Mouse (Mus musculus) kidney, adult 8-10 months (tissue): ENCODE results near the gene Shld1.

ENCODE experiments used
- DNase-seq, 2 experiments: peaks; one replicate each; pipeline ENCODE4 v3.0.0; 2022

The Shld1 gene

DNA sequence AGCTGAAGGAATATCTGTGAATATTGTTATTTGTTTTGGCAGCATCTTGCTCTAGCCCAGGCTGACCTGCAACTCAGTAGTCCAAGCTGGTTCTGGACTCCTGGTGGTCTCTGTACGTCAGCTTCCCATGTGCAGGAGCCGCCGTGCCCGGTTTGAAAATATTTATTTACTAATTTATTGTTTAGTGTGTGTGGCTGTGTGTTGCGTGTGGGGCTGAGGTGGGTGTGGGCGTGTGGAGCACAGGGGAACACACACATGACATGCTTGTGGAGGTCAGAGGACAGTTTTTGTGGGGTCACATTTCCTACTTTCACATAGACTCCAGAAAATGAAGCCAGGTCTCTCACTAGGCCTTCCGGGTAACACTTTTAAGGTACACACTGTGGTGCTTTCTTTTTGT is 37.8 kb downstream of the Shld1 start:
- no peak for DNase-seq

DNA sequence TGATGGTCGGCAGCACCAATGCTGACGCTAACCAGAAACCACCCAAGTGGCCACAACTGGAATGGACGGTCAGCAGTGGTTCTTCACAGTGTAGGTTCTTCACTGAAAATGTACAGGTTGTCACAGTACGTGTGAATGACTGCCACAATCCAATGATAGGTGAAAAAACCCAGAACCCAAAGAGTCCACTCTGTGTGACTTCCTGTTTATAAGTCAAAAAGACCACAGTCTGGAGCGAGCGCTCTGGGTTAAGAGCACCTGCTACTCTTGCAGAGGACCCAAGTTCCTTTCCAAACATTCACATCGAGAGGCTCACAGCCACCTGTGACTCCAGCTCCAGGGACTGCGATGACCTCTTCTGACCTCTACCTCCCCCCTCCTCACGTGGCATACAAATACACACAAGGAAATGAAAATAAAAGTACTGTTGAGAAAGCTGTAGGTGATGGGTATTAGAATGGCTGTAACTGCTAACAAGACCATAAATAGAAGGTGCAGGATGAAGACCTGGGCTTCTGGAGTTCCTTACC is 38.7 kb downstream of the Shld1 start:
- DNase-seq, result no peak

GRCm38 (mm10) chr2:132726156-132726555 is 39.4 kb downstream of the Shld1 start:
- no peak for DNase-seq

- peak; percentile 21 to 69 for DNase-seq
Measured at GRCm38 (mm10) chr2:132732940-132733339, 46.2 kb downstream of the Shld1 start.

GRCm38 (mm10) chr2:132733603-132734573 is 47.2 kb downstream of the Shld1 start:
- no peak for DNase-seq

DNA sequence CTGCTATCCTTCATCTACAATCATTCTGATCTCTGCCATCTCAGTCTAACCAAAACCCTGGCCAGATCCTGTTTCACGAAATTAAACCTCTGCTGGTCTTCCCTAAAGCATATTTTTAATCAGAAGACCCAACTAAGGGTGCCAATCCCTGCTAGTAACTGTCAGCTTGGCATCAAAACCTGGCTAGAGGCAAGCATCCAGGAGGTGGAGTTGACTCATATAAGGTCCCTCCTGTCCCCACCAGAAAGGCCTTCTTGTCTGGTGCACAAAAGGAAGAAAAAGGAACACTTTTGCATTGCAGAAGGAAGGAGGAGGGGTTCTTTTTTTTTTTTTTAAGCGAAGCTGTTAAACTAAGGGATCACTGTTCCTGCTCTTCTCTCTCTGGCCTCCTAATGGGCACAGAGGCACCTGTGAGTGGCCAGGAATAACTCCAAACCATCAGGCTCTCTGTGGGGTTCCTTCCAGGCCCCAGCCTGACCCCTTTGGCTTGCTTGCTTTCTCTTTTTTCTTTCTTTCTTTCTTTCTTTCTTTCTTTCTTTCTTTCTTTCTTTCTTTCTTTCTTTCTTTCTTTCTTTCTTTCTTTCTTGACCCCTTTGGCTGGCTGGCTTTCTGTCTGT is 52.2 kb downstream of the Shld1 start:
- no peak for DNase-seq

DNA sequence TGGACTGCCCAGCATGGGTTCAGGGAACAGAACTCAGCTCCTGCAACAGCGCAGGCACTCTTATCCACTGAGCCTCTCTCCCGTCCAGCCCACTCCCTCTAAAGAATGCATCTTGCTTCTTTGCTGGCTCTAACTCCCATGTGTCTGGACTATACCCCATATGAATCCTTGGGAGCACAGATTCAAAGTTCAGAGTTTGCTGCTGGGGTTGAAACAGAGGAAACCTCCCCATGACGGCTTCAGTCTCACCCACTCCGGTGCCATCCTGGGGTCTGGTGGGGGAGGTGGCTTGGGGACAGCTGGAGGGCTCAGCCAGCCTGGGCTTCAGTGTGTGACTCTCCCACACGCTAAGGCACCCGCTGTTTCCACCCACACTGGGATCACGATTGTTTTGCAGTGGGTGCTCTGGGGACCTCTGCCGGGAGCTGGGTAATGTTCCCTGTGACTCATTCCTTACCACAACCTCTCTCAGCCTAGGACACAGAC is 55.2 kb downstream of the Shld1 start:
- DNase-seq, result peak; percentile 26 to 38

- no peak for DNase-seq
Measured at GRCm38 (mm10) chr2:132744866-132745265, 58.1 kb downstream of the Shld1 start.

GRCm38 (mm10) chr2:132746108-132746507 is 59.4 kb downstream of the Shld1 start:
- DNase-seq, result no peak

DNA sequence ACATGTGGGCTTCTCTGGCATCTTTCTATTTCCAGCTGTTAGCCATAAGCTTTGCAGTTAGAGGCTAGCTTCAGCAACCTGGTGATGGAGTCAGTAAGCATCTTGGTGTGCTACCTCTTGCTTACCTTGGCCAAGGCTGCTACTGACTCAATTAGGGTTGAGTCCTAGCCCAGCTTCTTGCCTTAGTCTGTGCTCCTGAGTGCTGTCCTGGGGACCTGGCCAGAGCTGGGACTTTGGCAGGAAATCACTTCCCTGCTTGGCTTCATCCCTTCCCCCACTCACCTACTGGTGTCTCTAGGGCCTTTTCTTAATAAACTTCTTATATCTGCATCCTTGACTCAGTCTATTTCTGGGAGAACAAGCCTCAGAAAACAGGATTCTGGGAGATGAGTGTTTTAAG is 64.0 kb downstream of the Shld1 start:
- DNase-seq, result no peak

DNA sequence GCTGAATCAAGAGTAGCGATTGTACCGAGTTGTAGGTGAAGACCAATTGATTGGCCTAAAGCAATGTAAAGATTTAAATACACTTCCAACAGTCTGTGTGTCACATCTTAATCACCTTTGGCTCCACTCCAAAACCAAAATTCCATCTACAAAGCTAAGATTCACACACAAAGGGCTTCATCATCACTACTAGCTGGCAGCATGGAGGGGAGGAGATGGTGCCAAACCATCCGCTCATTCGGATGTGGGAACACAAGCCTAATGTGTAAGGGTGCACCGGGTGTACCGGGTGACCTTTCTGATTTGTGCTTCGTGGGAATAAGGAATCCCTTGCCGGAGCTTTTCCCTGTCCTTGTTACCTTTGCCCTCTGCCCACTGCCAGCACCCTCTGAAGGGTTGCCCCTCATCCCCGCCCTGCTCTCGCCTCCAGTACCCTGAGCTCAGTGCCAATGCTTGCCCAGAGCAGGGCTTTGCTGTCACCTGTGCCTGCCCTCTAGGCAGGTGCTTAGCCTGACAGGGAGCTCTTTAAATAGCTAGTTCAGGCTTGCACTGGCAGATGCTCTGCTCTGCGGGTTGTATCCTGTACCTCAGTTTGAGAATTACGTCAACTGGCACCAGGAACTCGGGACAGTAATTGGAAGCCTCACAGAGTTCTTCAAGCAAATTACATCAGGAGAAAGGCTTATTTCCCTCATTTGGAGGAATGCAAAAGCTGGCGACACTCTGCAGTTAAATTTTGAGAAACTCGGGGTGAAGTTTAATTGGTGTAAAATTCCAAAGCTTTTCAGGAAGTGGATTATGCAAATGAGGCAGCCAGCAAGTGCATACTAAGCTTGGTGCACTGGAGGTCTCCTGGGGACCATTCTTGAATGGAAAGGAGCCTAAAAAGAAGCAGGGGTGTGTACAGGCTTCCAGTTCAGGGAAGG is 64.7 kb downstream of the Shld1 start:
- DNase-seq, result no peak

DNA sequence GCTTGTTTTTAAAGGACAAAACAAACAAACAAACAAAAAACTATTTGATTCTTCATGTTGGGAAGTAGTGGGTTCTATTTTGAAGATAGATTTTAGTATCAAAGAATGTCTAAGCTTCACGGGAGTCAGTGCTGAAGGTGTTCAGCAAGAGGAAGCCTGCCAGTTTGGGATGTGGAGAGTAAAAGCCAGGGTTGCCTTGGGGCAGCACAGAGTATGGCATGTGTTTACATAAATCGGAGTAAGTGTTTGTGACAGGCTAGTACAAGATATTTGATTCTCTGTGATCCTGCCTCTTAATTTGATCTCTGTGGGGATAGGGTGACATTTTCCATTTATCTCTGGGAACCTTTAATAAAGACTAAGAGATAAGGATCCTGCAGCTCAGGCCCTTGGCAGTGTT is 65.7 kb downstream of the Shld1 start:
- no peak for DNase-seq

DNA sequence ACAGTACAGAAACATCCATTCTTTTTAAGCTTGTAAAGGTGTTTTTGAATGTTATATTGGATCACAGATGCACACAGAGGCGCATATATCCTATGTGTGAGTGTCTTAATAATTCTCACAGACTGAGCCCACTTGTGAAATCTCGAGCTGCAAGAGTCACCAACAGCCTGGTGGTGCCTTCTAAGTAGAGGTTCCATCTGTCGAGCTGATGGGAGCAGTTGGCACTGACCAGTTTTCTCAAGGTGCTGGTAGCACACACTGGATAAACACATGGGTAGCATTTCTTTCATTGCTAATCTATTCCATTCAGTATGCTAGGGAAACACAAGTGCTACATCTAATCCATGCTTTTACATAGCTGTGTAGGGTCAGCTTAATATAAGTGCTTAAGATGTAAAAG is 66.4 kb downstream of the Shld1 start:
- no peak for DNase-seq

- DNase-seq, result no peak
Measured at GRCm38 (mm10) chr2:132757911-132758310, 71.2 kb downstream of the Shld1 start.

DNA sequence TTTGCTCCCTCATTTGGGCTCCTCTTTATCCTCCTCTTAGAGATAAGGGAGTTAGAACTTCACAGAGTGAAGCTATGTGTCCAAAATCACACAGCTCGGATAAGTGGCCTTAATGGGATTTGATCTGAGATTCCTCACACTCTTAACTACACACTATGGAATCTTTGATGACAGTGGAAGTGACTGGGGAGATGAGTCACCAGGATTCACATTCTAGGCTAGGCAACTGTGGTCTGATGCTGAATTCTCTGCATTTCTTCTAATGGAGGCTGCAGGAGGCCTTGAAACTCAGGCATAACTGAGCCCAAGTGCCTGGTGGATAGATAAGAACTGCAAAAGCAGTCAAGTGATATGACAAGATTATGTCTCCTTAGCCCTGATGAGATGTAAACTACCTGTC is 84.1 kb downstream of the Shld1 start:
- DNase-seq, result no peak

GRCm38 (mm10) chr2:132780978-132781377 is 94.2 kb downstream of the Shld1 start, which contains the start of gene Chgb:
Gene Chgb, plus strand, starts transcription at chr2:132781278.
- DNase-seq, result no peak

DNA sequence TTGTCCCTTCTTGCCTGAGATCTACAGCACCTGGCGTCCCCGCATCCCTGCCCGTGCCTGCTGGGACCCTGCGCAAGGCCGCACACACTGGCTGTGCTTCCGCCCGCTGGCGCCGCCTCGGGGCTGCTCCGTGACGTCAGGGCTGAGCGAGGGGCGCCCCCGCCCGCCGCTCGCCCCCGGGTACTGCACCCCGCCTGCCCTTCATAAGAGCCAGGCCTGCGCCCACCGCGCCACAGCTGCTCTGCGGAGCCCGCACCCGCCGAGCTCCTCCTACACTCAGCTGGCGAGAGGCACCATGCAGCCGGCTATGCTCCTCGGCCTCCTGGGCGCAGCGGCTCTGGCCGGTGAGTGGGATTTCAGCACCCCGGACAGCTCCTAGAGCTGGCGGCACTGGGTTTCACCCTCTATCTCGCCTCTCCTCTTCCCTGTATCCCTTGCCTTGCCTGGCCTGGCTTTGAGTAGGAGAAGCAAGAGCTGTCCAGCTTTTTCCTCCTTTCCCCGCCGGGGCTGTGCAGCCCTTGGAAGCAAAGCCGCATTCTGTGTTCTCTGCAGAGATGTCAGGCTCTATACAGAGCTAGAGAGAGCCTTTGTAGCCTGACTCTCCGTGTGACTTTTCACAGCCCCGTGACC is 94.8 kb downstream of the Shld1 start:
- peak; percentile 76 to 90 for DNase-seq

DNA sequence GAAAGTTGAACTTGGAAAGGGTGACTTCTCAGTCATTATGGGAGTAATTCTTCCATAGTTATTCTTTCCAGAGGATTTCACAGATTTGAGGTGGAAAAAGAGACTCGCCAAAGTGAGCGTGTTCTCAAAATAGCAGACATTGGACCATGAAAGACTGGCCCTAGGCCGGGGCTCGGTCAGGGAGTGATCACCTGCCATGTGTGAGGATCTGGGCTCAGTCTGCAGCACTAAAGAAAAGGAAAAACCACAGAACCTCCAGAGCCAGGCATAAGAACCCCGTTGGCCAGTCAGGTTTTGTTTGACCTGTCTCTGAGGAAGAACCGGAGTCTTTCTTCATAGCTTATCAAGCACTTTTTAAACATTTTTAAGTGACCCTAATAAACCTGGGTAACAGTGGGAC is 97.3 kb downstream of the Shld1 start:
- no peak for DNase-seq

DNA sequence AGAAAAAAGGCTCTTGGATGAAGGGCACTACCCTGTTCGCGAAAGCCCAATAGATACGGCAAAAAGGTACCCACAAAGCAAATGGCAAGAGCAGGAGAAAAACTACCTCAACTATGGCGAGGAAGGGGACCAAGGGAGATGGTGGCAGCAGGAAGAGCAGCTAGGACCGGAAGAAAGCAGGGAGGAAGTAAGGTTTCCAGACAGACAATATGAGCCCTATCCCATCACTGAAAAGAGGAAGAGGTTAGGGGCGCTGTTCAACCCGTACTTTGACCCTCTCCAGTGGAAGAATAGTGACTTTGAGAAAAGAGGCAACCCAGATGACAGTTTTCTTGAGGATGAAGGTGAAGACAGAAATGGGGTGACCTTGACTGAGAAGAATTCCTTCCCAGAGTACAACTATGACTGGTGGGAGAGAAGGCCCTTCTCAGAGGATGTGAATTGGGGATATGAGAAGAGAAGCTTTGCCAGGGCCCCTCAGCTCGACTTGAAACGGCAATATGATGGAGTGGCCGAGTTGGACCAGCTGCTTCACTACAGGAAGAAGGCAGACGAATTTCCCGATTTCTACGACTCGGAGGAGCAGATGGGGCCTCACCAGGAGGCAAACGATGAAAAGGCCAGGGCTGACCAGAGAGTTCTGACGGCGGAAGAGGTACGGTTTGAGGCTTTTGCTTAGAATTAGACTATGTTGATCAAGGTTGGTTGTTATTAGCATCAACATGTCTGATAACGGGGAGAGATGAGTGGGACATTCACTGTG is 106.9 kb downstream of the Shld1 start:
- DNase-seq, result no peak

GRCm38 (mm10) chr2:132794204-132794586 is 107.5 kb downstream of the Shld1 start:
- DNase-seq, result no peak
